Mouse (Mus musculus): ENCODE measurements at regions not wholly inside any gene's neighbourhood (a gene's known extent, or its start where the extent isn't known, plus 50 kb on each side); places are given as distances from the start of the nearest gene placed in this dataset.

- Histone ChIP-seq H3K27me3 (ENCODE audit: insufficient read depth, low read length) (no peaks in the 10 kb centered on the region), H3K4me1 (ENCODE audit: insufficient read depth, low read length) (no peaks in the 10 kb centered on the region), H3K4me2 (ENCODE audit: low read depth, low read length) (no peak overlapping the region), H3K9ac (replicated peaks; ENCODE audit: low read length) (no peak overlapping the region), H3K27ac (no peak overlapping the region), H3K36me3 (ENCODE audit: insufficient read depth, low read length) (no peaks in the 10 kb centered on the region), H3K4me3 (ENCODE audit: low read length) (no peak overlapping the region), H3K9me3 (ENCODE audit: low read length) (no peaks in the 10 kb centered on the region)
- WGBS: 83% methylated on average over 6 of the region's 6 CpGs
- no peak for TF ChIP-seq CTCF (IDR thresholded peaks at IDR 0.05; ENCODE audit: low read depth)
- ATAC-seq: no peak
- DNase-seq (ENCODE audit: low spot score): no peak
Observed at GRCm38 (mm10) chr1:130285882-130286281, 136.9 kb downstream of the Cd55b start.

- no peak overlapping the region for H3K4me3 ChIP-seq (ENCODE audit: low read length)
- no peaks in the 10 kb centered on the region for H3K36me3 ChIP-seq (ENCODE audit: insufficient read depth, low read length)
- WGBS: 85% methylated on average over 3 of the region's 3 CpGs
- TF ChIP-seq CTCF (IDR thresholded peaks at IDR 0.05; ENCODE audit: low read depth): no peak
- DNase-seq (ENCODE audit: low spot score) (no peak), ATAC-seq (no peak)
- 0 out of 2 replicates have a peak, but pooled peaks cover 4% of the 10 kb centered on the region for H3K9me3 ChIP-seq (ENCODE audit: low read length)
- no peak overlapping the region for H3K4me2 ChIP-seq (ENCODE audit: low read depth, low read length)
- H3K9ac ChIP-seq (replicated peaks; ENCODE audit: low read length): no peak overlapping the region
- no peaks in the 10 kb centered on the region for H3K27me3 ChIP-seq (ENCODE audit: insufficient read depth, low read length)
- no peaks in the 10 kb centered on the region for H3K4me1 ChIP-seq (ENCODE audit: insufficient read depth, low read length)
- no peak overlapping the region for H3K27ac ChIP-seq
Observed at GRCm38 (mm10) chr1:130282153-130282552, 140.7 kb downstream of the Cd55b start.

- Histone ChIP-seq H3K4me2 (ENCODE audit: low read depth, low read length) (no peak overlapping the region), H3K9me3 (ENCODE audit: low read length) (0 out of 2 replicates have a peak, but pooled peaks cover 4% of the 10 kb centered on the region), H3K9ac (replicated peaks; ENCODE audit: low read length) (no peak overlapping the region), H3K36me3 (ENCODE audit: insufficient read depth, low read length) (no peaks in the 10 kb centered on the region), H3K4me3 (ENCODE audit: low read length) (no peak overlapping the region), H3K4me1 (ENCODE audit: insufficient read depth, low read length) (no peaks in the 10 kb centered on the region), H3K27me3 (ENCODE audit: insufficient read depth, low read length) (no peaks in the 10 kb centered on the region), H3K27ac (no peak overlapping the region)
- DNase-seq (ENCODE audit: low spot score) (no peak), ATAC-seq (no peak)
- TF ChIP-seq CTCF (IDR thresholded peaks at IDR 0.05; ENCODE audit: low read depth): no peak
Observed at GRCm38 (mm10) chr1:130279180-130279579, 143.6 kb downstream of the Cd55b start.

- Histone ChIP-seq H3K4me2 (ENCODE audit: low read depth, low read length) (no peak overlapping the region), H3K4me1 (ENCODE audit: insufficient read depth, low read length) (no peaks in the 10 kb centered on the region), H3K27ac (no peak overlapping the region), H3K36me3 (ENCODE audit: insufficient read depth, low read length) (no peaks in the 10 kb centered on the region), H3K4me3 (ENCODE audit: low read length) (no peak overlapping the region), H3K9ac (replicated peaks; ENCODE audit: low read length) (no peak overlapping the region), H3K27me3 (ENCODE audit: insufficient read depth, low read length) (no peaks in the 10 kb centered on the region), H3K9me3 (ENCODE audit: low read length) (0 out of 2 replicates have a peak, but pooled peaks cover 4% of the 10 kb centered on the region)
- ATAC-seq (no peak), DNase-seq (ENCODE audit: low spot score) (no peak)
- no peak for TF ChIP-seq CTCF (IDR thresholded peaks at IDR 0.05; ENCODE audit: low read depth)
Observed at GRCm38 (mm10) chr1:130278000-130278536, 144.7 kb downstream of the Cd55b start.

- no peak for ATAC-seq
- 83% methylated on average over 3 of the region's 3 CpGs for WGBS
- no peak for TF ChIP-seq CTCF (IDR thresholded peaks at IDR 0.05; ENCODE audit: low read depth)
- no peak overlapping the region for H3K9ac ChIP-seq (replicated peaks; ENCODE audit: low read length)
- H3K4me3 ChIP-seq (ENCODE audit: low read length): no peak overlapping the region
- no peak overlapping the region for H3K27ac ChIP-seq
- H3K4me2 ChIP-seq (ENCODE audit: low read depth, low read length): no peak overlapping the region
- no peaks in the 10 kb centered on the region for H3K27me3 ChIP-seq (ENCODE audit: insufficient read depth, low read length)
- no peaks in the 10 kb centered on the region for H3K4me1 ChIP-seq (ENCODE audit: insufficient read depth, low read length)
- H3K9me3 ChIP-seq (ENCODE audit: low read length): 0 out of 2 replicates have a peak, but pooled peaks cover 4% of the 10 kb centered on the region
- no peak for DNase-seq (ENCODE audit: low spot score)
- no peaks in the 10 kb centered on the region for H3K36me3 ChIP-seq (ENCODE audit: insufficient read depth, low read length)
Observed at GRCm38 (mm10) chr1:130276885-130277284, 145.9 kb downstream of the Cd55b start.

GRCm38 (mm10) chr1:130276005-130276404 is 146.8 kb downstream of the Cd55b start:
- no peaks in the 10 kb centered on the region for H3K27me3 ChIP-seq (ENCODE audit: insufficient read depth, low read length)
- DNase-seq (ENCODE audit: low spot score) (no peak), ATAC-seq (no peak)
- 90% methylated on average over 2 of the region's 2 CpGs for WGBS
- H3K27ac ChIP-seq: no peak overlapping the region
- 0 out of 2 replicates have a peak, but pooled peaks cover 4% of the 10 kb centered on the region for H3K9me3 ChIP-seq (ENCODE audit: low read length)
- H3K4me2 ChIP-seq (ENCODE audit: low read depth, low read length): no peak overlapping the region
- no peak for TF ChIP-seq CTCF (IDR thresholded peaks at IDR 0.05; ENCODE audit: low read depth)
- no peaks in the 10 kb centered on the region for H3K36me3 ChIP-seq (ENCODE audit: insufficient read depth, low read length)
- no peak overlapping the region for H3K4me3 ChIP-seq (ENCODE audit: low read length)
- no peak overlapping the region for H3K9ac ChIP-seq (replicated peaks; ENCODE audit: low read length)
- H3K4me1 ChIP-seq (ENCODE audit: insufficient read depth, low read length): no peaks in the 10 kb centered on the region

GRCm38 (mm10) chr1:130274470-130274869 is 148.3 kb downstream of the Cd55b start:
- DNase-seq (ENCODE audit: low spot score): peak; percentile 63
- 0 out of 2 replicates have a peak, but pooled peaks cover 4% of the 10 kb centered on the region for H3K9me3 ChIP-seq (ENCODE audit: low read length)
- no peak overlapping the region for H3K27ac ChIP-seq
- WGBS: 49% methylated on average over 4 of the region's 4 CpGs
- ATAC-seq: no peak
- H3K4me1 ChIP-seq (ENCODE audit: insufficient read depth, low read length): no peaks in the 10 kb centered on the region
- no peak overlapping the region for H3K4me3 ChIP-seq (ENCODE audit: low read length)
- H3K9ac ChIP-seq (replicated peaks; ENCODE audit: low read length): no peak overlapping the region
- H3K27me3 ChIP-seq (ENCODE audit: insufficient read depth, low read length): no peaks in the 10 kb centered on the region
- H3K36me3 ChIP-seq (ENCODE audit: insufficient read depth, low read length): no peaks in the 10 kb centered on the region
- no peak overlapping the region for H3K4me2 ChIP-seq (ENCODE audit: low read depth, low read length)
- TF ChIP-seq CTCF (IDR thresholded peaks at IDR 0.05; ENCODE audit: low read depth): peak; percentile 61

Data from hindbrain, postnatal 0 days (tissue).